Mouse (Mus musculus) heart, postnatal 36 days (tissue): ENCODE results near the gene Ehd3. TPM values are rescaled to one million over a fixed set of nuclear protein-coding genes. Genes with fewer than 3 reads are reported as not detected.
"Not testable (repeated sequence)": the region's sequence is repeated elsewhere in the genome, so short reads cannot be mapped to it uniquely, and the experiment has no call there.

ENCODE experiments used
- DNase-seq, 2 experiments: peaks; one replicate each; pipeline ENCODE4 v3.0.0; 2021 to 2022
- intact Hi-C: fragments of 180-260 bp; cut with DNase I; formaldehyde crosslinking; loops from one replicate; pipeline ENCODE4 v1.15.1; 2025
- total RNA-seq, 2 experiments: library from RNA; stranded (reverse); gene quantifications; 2 replicates each; pipeline ENCODE4 v1.2.3; 2021

The Ehd3 gene
- total RNA-seq, 2 experiments from 2014 or later: 3.0 to 3.2 TPM

GRCm38 (mm10) chr17:73823121-73824021 is 19.4 kb downstream of the Ehd3 start:
- intact Hi-C loops: no loop called here
- no peak for DNase-seq

GRCm38 (mm10) chr17:73824022-73824340 is 20.0 kb downstream of the Ehd3 start:
- intact Hi-C loops: no loop called here

GRCm38 (mm10) chr17:73826106-73826505 is 22.2 kb downstream of the Ehd3 start:
- intact Hi-C loops: no loop called here
- DNase-seq: no peak

More at GRCm38 (mm10) chr17:73824022-73824340, 20.0 kb downstream of the Ehd3 start:
- no peak for DNase-seq

- intact Hi-C loops: no loop called here
- DNase-seq: no peak
Measured at GRCm38 (mm10) chr17:73827446-73827845, 23.5 kb downstream of the Ehd3 start.

DNA sequence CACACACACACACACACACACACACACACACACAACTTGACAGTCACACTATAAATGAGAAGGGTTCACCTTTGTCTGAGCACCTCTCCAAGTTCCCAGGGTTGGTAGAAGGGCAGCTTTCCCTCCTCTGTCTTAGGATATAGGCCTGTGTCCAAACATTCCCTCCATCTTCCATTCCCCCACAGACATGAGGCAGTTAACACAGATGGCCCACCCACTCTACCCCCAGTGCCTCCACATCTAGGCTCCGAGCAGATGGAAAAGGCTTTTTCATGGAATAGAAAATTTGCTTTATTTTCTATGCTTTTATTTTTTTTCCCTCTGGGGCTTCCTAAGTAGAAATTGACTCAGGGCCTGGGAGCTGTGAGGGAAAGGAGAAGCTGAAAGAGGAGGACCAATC is 26.6 kb downstream of the Ehd3 start:
- DNase-seq: no peak
- intact Hi-C loops: no loop called here

- intact Hi-C loops: no loop called here
- DNase-seq: no peak
Measured at GRCm38 (mm10) chr17:73831427-73831826, 27.5 kb downstream of the Ehd3 start.

DNA sequence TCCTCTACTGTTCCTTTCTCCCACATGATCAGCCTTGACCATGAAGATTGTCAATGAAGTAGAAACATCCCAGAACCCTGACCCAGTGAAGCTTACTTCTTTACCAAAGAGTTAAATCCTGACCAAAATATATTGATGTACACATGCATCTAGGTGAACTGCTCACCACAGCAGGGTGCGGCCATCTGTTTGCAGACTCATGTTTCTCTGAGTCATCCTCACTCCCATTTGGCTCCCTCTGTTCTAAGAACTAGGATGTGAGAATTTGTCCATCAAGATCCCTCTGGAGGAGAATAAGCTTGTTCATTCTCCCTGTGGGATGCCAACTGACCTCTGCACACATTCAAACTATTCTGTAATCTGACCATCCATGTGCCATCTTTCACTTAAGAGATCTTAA is 29.0 kb downstream of the Ehd3 start:
- intact Hi-C loops: no loop called here
- DNase-seq: no peak

DNA sequence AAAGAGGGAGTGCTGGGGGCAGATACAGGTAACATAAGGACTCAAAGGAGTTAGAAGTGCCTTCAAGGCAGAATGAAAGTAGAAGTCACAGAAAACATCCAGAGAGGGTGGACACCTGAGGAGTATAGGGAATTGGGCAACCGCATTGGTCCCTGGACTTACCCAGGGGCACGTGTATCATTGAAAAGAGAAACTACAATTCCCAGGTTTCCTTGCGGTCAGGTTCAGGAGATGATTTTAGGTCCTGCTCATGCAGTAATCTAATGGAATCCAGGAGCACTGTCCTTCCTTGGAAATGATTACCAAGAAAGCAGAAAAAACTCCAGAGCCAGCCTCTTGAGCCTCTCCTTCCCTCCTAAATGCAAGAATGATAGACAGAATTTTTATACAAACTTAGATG is 29.5 kb downstream of the Ehd3 start:
- intact Hi-C loops: no loop called here
- DNase-seq: no peak

GRCm38 (mm10) chr17:73836601-73837000 is 32.7 kb downstream of the Ehd3 start:
- DNase-seq: no peak
- intact Hi-C loops: no loop called here

GRCm38 (mm10) chr17:73837244-73837643 is 33.3 kb downstream of the Ehd3 start:
- intact Hi-C loops: no loop called here
- DNase-seq: no peak

DNA sequence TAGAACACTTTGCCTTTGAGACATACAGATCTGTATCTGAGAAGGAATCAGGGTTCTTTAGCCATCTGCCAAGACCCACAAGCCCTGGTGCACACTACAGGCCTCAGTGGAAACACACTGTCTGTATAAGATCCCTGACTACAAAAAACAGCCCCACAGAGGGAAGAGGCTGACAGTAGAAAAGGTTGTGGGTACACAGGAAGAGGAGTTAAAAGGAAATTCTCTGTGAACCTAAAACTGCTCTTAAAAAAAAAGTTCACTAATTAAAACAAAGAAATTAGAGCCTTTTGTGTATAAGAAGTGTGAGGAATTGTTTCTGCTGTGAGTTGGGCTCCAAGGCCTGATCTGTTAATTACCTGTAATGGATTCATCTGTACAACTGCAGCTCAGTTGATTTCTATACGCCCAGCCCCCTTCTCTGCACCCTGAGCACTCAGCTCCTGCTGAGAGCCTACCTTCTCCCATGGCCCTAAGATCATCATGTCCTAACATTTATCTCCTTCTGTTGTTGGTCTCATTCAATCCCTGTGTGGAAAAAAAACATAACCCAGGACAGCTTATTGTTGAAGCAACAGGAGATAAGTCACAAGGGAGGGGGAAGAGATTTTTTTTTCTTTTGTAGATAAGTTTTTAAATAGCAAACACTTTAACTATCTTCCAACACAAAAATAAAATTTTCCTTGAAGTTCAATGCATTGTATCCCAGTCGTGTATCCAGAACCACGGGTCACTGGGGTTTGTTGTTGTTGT is 35.3 kb downstream of the Ehd3 start:
- DNase-seq: no peak
- intact Hi-C loops: no loop called here

DNA sequence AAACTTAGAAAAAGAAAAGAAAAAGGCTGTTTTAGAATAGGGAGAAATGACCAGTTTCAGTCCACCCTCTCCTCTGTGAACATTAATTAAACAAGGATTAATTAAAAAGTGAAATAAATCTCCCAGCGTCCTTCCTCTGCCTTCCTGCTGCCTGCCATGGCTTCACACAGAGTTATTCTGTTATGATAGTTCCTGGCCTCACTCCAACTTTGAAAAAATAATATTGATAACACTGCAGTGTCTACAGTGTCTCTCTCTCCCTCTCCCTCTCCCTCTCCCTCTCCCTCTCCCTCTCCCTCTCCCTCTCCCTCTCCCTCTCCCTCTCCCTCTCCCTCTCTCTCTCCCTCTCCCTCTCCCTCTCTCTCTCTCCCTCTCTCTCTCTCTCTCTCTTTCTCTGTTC is 35.9 kb downstream of the Ehd3 start:
- intact Hi-C loops, DNase-seq: not testable (repeated sequence)

DNA sequence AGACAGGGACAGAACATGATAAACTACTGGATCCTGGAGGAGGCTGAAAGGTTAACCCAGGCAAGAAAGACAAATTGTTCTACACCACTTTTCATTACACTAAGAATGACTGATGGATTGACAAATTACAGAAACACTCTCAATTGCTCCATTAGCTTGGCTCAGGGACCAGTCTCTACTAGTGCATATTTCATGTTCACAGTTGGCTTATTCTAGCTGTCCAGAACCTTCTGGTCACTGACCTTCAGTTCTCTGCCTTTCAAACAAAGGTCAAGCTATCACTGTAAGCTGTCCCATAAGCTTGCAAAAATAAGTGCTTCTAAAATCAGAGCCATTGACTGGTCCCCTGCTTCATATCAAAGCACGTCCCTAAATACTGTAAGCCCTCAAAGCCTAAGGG is 39.0 kb downstream of the Ehd3 start:
- intact Hi-C loops: no loop called here
- no peak for DNase-seq

- no peak for DNase-seq
- intact Hi-C loops: no loop called here
Measured at GRCm38 (mm10) chr17:73845632-73846031, 41.7 kb downstream of the Ehd3 start.

DNA sequence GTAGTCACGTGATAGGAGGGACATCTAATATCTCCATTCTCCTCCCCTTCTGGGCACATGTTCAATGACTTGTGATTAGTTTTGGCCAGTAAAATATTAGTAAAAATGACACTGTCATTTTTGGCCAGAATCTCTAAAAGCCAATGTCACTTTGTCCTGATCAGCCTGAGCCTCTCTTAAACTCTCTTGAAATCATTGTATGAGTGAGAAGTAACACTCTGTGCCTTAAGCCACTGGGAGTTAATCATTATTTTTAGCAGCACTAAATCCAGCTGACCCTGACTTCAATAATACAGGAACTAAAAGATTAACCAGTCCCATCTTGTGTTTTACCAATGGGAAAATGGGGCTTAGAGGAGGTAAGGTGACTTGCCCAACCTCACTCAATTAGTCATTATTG is 43.5 kb downstream of the Ehd3 start:
- no peak for DNase-seq
- intact Hi-C loops: no loop called here

GRCm38 (mm10) chr17:73853041-73853440 is 49.1 kb downstream of the Ehd3 start:
- no peak for DNase-seq
- intact Hi-C loops: no loop called here

DNA sequence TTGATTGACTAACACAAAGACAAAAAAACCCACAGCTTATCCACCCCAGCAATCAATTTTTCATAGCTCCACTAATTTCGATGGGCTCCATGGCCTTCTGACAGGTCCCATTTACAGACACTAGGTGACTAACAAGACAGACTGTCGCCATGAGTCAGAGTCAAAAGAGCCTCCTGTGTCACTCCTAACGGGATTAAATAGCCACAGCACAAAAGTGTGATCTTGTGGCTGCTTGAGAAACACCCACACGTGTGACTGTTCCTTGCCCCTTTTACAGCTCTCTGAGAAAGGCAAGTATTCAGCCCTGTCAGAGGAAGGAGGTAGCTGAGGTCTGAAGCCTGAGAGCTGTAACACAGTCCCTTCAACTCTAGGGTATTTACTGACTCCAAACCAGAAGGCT is 49.8 kb downstream of the Ehd3 start:
- no peak for DNase-seq
- intact Hi-C loops: no loop called here

- DNase-seq: no peak
- intact Hi-C loops: no loop called here
Measured at GRCm38 (mm10) chr17:73869008-73869685, 65.2 kb downstream of the Ehd3 start.

DNA sequence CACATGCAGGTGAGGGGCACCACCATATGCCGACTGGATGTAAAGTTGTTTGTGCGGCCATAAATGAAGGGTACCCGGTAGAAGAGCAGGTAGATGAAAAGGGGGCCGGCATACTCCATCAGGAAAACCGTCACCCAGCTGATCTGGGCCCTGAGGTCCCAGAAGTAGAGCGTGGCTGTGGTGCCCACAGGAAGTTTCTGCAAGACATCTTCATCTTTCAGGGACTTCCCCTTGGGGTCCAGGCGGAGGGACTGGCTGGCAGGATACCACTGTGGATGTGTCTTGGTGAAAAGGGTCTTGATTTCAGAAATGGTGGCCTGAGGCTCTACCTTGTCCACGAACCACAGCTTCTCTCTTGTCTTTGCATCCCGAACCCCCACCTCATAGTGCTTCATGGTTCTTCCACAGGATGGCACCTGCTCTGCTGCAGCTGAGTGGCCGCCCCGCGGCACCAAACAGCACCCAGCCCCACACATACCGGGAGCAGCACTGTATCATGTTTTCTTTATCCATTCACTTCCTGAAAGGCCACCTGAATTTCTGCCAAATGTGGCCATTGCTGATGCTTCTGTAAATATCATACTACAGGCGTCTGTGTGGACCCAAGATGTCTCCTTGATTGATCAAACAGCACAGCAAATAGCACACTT is 67.1 kb downstream of the Ehd3 start:
- DNase-seq: no peak

GRCm38 (mm10) chr17:73875268-73875667 is 71.3 kb downstream of the Ehd3 start:
- DNase-seq: no peak
- intact Hi-C loops: no loop called here

More for the DNA sequence above, 67.1 kb downstream of the Ehd3 start:
- intact Hi-C loops: no loop called here

- DNase-seq: no peak
- intact Hi-C loops: no loop called here
Measured at GRCm38 (mm10) chr17:73875674-73876073, 71.7 kb downstream of the Ehd3 start.
